Mouse (Mus musculus): Measurements from ENCODE around the gene Exoc7. TPM values are rescaled to one million over a fixed set of nuclear protein-coding genes. Genes with fewer than 3 reads are reported as not detected.

Gene Exoc7
- polyA plus RNA-seq (2014; fragmentation: Nextera tagmentation; extraction: Ambion mirVana): 47.4 and 51.3 TPM in 2 replicates

DNA sequence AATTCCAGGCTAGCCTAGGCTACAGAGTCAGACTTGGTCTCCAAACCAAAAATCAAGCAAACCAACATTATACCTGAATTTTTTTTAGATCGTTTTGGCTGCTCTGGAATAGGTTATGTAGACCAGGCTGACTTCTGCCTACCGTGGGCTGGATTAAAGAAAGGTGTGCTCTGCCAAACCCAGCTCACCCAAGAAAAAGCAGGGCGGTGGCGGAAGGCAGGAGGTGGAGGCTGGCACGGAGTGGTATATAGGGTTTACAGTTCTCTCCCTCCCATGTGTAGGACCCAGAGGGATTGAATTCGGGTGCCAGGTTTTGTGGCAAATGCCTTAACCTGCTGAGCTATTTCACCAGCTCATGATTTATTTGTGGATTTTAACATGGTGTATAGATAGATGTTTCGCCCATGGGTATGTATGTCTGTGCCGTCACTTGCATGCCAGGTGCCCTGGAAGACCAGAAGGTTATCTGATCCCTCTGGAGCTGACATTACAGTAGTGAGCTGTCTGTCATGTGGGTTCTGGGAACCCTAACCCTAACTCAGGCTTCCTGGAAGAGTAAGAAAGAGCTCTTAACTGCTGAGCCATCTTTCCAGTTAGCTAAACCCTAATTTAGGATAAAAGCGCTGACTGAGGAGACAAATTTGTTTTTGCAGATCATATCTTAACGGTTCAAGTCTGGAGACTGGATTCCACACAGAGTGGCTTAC is at the start of gene Exoc7:
Gene Exoc7, minus strand, starts transcription at position 215 of the 707 bp plus-strand sequence.
- 0 out of 2 replicates have a peak, but pooled peaks have one; percentile 4 for ATAC-seq (replicated peaks; ENCODE audit: low FRiP score)
- H3K27ac ChIP-seq (ENCODE audit: low read depth, low read length): peak within 1 kb of the TSS; percentile 63
- 73% methylated on average over 10 of the region's 10 CpGs for WGBS

GRCm38 (mm10) chr11:116354521-116354920 is 47.5 kb upstream of the Exoc7 start:
- no peak for ATAC-seq (replicated peaks; ENCODE audit: low FRiP score)
- Histone ChIP-seq H3K9ac (ENCODE audit: low read depth, low read length) (no peak overlapping the region), H3K4me3 (ENCODE audit: low read depth, low read length) (no peak overlapping the region), H3K27me3 (replicated peaks; ENCODE audit: control insufficient read depth, insufficient read depth, low read length) (no peaks in the 10 kb centered on the region; the same call in none of the 2 replicates), H3K4me2 (no peak overlapping the region), H3K9me3 (ENCODE audit: control insufficient read depth, low read length) (no peaks in the 10 kb centered on the region), H3K27ac (ENCODE audit: low read depth, low read length) (no peak overlapping the region), H3K4me1 (replicated peaks; ENCODE audit: control insufficient read depth, insufficient read depth, low read length) (0 out of 2 replicates have a peak, but pooled peaks cover 3% of the 10 kb centered on the region), H3K36me3 (ENCODE audit: control insufficient read depth, insufficient read depth, low read length) (peaks cover 2% of the 10 kb centered on the region; the same call in 1 of the 2 replicates)
- no peak for DNase-seq (ENCODE audit: low spot score)
- 59% methylated on average over 17 of the region's 17 CpGs for WGBS

More for the DNA sequence above, at the start of gene Exoc7:
- Histone ChIP-seq H3K27me3 (replicated peaks; ENCODE audit: control insufficient read depth, insufficient read depth, low read length) (no peaks in the 10 kb centered on the region), H3K4me2 (peak within 1 kb of the TSS; percentile 86), H3K4me3 (ENCODE audit: low read depth, low read length) (peak within 1 kb of the TSS; percentile 72), H3K9me3 (ENCODE audit: control insufficient read depth, low read length) (peaks cover 3% of the 10 kb centered on the region; the same call in 1 of the 2 replicates), H3K36me3 (ENCODE audit: control insufficient read depth, insufficient read depth, low read length) (peaks cover 12% of the 10 kb centered on the region), H3K9ac (ENCODE audit: low read depth, low read length) (peak within 1 kb of the TSS; percentile 78), H3K4me1 (replicated peaks; ENCODE audit: control insufficient read depth, insufficient read depth, low read length) (peaks cover 19% of the 10 kb centered on the region)
- DNase-seq (ENCODE audit: low spot score): no peak

DNA sequence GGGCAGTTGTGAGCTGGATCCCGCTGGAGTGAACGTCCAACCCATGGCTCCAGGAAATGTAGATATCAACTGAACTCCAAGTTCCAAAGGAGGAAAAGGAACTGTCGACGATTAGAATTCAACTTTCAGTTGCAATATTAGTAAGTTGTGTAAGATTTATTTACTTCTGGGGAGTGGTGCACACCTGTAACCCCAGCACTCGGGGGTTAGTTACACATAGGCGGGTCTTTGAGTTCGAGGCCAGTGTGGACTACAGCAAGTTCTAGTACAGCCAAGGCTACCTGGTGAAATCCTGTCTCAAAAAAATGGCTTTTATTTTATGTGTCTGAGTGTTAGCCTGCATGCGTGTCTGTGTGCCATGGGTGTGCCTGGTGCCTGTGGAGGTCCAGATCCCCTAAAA is 46.5 kb upstream of the Exoc7 start:
- DNase-seq (ENCODE audit: low spot score): no peak
- WGBS: 87% methylated on average over 8 of the region's 8 CpGs
- Histone ChIP-seq H3K9me3 (ENCODE audit: control insufficient read depth, low read length) (no peaks in the 10 kb centered on the region), H3K27ac (ENCODE audit: low read depth, low read length) (no peak overlapping the region), H3K4me2 (no peak overlapping the region), H3K27me3 (replicated peaks; ENCODE audit: control insufficient read depth, insufficient read depth, low read length) (no peaks in the 10 kb centered on the region; the same call in 1 of the 2 replicates), H3K4me3 (ENCODE audit: low read depth, low read length) (no peak overlapping the region), H3K9ac (ENCODE audit: low read depth, low read length) (no peak overlapping the region), H3K36me3 (ENCODE audit: control insufficient read depth, insufficient read depth, low read length) (peaks cover 2% of the 10 kb centered on the region; the same call in 1 of the 2 replicates), H3K4me1 (replicated peaks; ENCODE audit: control insufficient read depth, insufficient read depth, low read length) (no peaks in the 10 kb centered on the region)
- no peak for ATAC-seq (replicated peaks; ENCODE audit: low FRiP score)

GRCm38 (mm10) chr11:116351294-116351693 is 44.3 kb upstream of the Exoc7 start:
- Histone ChIP-seq H3K27ac (ENCODE audit: low read depth, low read length) (no peak overlapping the region), H3K4me3 (ENCODE audit: low read depth, low read length) (no peak overlapping the region), H3K9ac (ENCODE audit: low read depth, low read length) (no peak overlapping the region), H3K4me1 (replicated peaks; ENCODE audit: control insufficient read depth, insufficient read depth, low read length) (no peaks in the 10 kb centered on the region), H3K4me2 (no peak overlapping the region), H3K27me3 (replicated peaks; ENCODE audit: control insufficient read depth, insufficient read depth, low read length) (no peaks in the 10 kb centered on the region; the same call in 1 of the 2 replicates), H3K36me3 (ENCODE audit: control insufficient read depth, insufficient read depth, low read length) (peaks cover 2% of the 10 kb centered on the region; the same call in 1 of the 2 replicates), H3K9me3 (ENCODE audit: control insufficient read depth, low read length) (no peaks in the 10 kb centered on the region)
- DNase-seq (ENCODE audit: low spot score) (no peak), ATAC-seq (replicated peaks; ENCODE audit: low FRiP score) (no peak)
- 81% methylated on average over 5 of the region's 5 CpGs for whole genome bisulfite sequencing

DNA sequence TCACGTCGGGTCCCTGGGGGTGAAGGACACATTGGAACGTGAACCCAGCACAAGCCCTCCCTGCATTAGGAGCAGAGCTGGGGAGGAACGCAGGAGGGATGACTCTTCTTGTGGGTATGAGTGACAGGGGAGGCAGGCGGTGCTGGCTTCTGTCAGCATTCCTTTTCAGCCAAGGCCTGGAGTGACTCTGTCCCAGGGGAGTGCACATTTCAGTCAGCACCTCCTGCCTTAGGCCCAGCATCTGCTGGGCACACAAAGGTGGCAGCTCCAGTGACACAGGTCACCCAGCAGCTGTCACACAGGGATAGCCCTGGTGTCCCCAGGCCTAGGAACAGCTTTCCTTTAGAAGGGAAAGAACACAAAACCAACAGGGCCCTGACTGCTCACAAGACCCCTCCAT is 40.9 kb upstream of the Exoc7 start:
- H3K4me1 ChIP-seq (replicated peaks; ENCODE audit: control insufficient read depth, insufficient read depth, low read length): no peaks in the 10 kb centered on the region
- ATAC-seq (replicated peaks; ENCODE audit: low FRiP score) (no peak), DNase-seq (ENCODE audit: low spot score) (no peak)
- H3K36me3 ChIP-seq (ENCODE audit: control insufficient read depth, insufficient read depth, low read length): no peaks in the 10 kb centered on the region
- H3K27me3 ChIP-seq (replicated peaks; ENCODE audit: control insufficient read depth, insufficient read depth, low read length): no peaks in the 10 kb centered on the region
- WGBS: 79% methylated on average over 5 of the region's 5 CpGs
- no peaks in the 10 kb centered on the region for H3K9me3 ChIP-seq (ENCODE audit: control insufficient read depth, low read length)
- H3K4me3 ChIP-seq (ENCODE audit: low read depth, low read length): no peak overlapping the region
- no peak overlapping the region for H3K27ac ChIP-seq (ENCODE audit: low read depth, low read length)
- no peak overlapping the region for H3K4me2 ChIP-seq
- H3K9ac ChIP-seq (ENCODE audit: low read depth, low read length): no peak overlapping the region

GRCm38 (mm10) chr11:116347012-116347411 is 40.0 kb upstream of the Exoc7 start:
- DNase-seq (ENCODE audit: low spot score) (no peak), ATAC-seq (replicated peaks; ENCODE audit: low FRiP score) (no peak)
- H3K27me3 ChIP-seq (replicated peaks; ENCODE audit: control insufficient read depth, insufficient read depth, low read length): no peaks in the 10 kb centered on the region
- H3K36me3 ChIP-seq (ENCODE audit: control insufficient read depth, insufficient read depth, low read length): no peaks in the 10 kb centered on the region
- H3K27ac ChIP-seq (ENCODE audit: low read depth, low read length): no peak overlapping the region
- H3K4me3 ChIP-seq (ENCODE audit: low read depth, low read length): no peak overlapping the region
- 78% methylated on average over 7 of the region's 7 CpGs for WGBS
- no peak overlapping the region for H3K4me2 ChIP-seq
- no peak overlapping the region for H3K9ac ChIP-seq (ENCODE audit: low read depth, low read length)
- no peaks in the 10 kb centered on the region for H3K9me3 ChIP-seq (ENCODE audit: control insufficient read depth, low read length)
- no peaks in the 10 kb centered on the region for H3K4me1 ChIP-seq (replicated peaks; ENCODE audit: control insufficient read depth, insufficient read depth, low read length)

- H3K36me3 ChIP-seq (ENCODE audit: control insufficient read depth, insufficient read depth, low read length): no peaks in the 10 kb centered on the region
- 0 out of 2 replicates have a peak, but pooled peaks cover 3% of the 10 kb centered on the region for H3K27me3 ChIP-seq (replicated peaks; ENCODE audit: control insufficient read depth, insufficient read depth, low read length)
- DNase-seq (ENCODE audit: low spot score) (no peak), ATAC-seq (replicated peaks; ENCODE audit: low FRiP score) (no peak)
- no peaks in the 10 kb centered on the region for H3K4me1 ChIP-seq (replicated peaks; ENCODE audit: control insufficient read depth, insufficient read depth, low read length)
- no peak overlapping the region for H3K9ac ChIP-seq (ENCODE audit: low read depth, low read length)
- H3K27ac ChIP-seq (ENCODE audit: low read depth, low read length): no peak overlapping the region
- no peak overlapping the region for H3K4me2 ChIP-seq
- H3K4me3 ChIP-seq (ENCODE audit: low read depth, low read length): no peak overlapping the region
- no peaks in the 10 kb centered on the region for H3K9me3 ChIP-seq (ENCODE audit: control insufficient read depth, low read length)
- WGBS: 75% methylated on average over 25 of the region's 25 CpGs
Observed at GRCm38 (mm10) chr11:116342069-116342791, 35.2 kb upstream of the Exoc7 start.

DNA sequence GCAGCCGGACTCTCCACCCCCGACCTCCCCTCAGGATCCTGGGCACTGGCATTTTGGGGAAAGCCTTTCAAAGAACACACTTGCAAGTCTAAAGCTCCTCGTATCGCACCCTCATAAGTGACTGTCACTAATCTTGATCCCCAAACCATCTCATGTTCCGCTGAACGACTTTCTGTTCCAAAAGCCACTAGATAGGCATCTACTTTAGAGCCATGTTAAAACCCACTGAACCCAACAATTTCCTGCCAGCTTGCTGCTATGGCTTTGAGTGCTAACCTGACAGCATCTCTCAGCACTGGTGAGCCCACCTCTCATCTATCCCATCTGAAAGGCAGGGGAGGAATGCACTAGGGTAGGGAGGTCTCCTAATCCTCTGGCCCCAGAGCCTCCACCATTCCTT is 30.5 kb upstream of the Exoc7 start:
- ATAC-seq (replicated peaks; ENCODE audit: low FRiP score) (no peak), DNase-seq (ENCODE audit: low spot score) (no peak)
- Histone ChIP-seq H3K4me1 (replicated peaks; ENCODE audit: control insufficient read depth, insufficient read depth, low read length) (peaks cover 23% of the 10 kb centered on the region), H3K27ac (ENCODE audit: low read depth, low read length) (no peak overlapping the region), H3K9ac (ENCODE audit: low read depth, low read length) (no peak overlapping the region), H3K4me2 (no peak overlapping the region), H3K4me3 (ENCODE audit: low read depth, low read length) (no peak overlapping the region), H3K9me3 (ENCODE audit: control insufficient read depth, low read length) (no peaks in the 10 kb centered on the region), H3K36me3 (ENCODE audit: control insufficient read depth, insufficient read depth, low read length) (no peaks in the 10 kb centered on the region), H3K27me3 (replicated peaks; ENCODE audit: control insufficient read depth, insufficient read depth, low read length) (peaks cover 36% of the 10 kb centered on the region)
- 65% methylated on average over 6 of the region's 6 CpGs for WGBS

Data from liver, embryonic 11.5 days (tissue).